Mouse (Mus musculus) forebrain, embryonic 11.5 days (tissue): Measurements from ENCODE around the gene Kdm4d. TPM values are rescaled to one million over a fixed set of nuclear protein-coding genes. Genes with fewer than 3 reads are reported as not detected.

Source experiments
- ATAC-seq: fragments of 200-750 bp; cut with Nextera tagmentation; replicated peaks from 2 replicates; pipeline ENCODE4 v1.8.0; 2017; ENCODE audit warnings: moderate TSS enrichment; ENCODE audit not compliant: low FRiP score
- DNase-seq: peaks from one replicate; pipeline ENCODE4 v3.0.0-alpha.2; 2017; ENCODE audit warnings: low spot score
- H3K27ac ChIP-seq: fragments of 300-500 bp; sonication (generic); 2 replicates; pipeline ENCODE4 v1.5.1; 2014; ENCODE audit warnings: low read depth, low read length
- H3K27me3 ChIP-seq: fragments of 300-500 bp; sonication (generic); 2 replicates; pipeline ENCODE4 v1.6.1; 2014; ENCODE audit warnings: mild to moderate bottlenecking, low read length, mixed read lengths; ENCODE audit not compliant: control insufficient read depth, insufficient read depth
- H3K36me3 ChIP-seq: fragments of 300-500 bp; sonication (generic); 2 replicates; pipeline ENCODE4 v1.6.1; 2014; ENCODE audit warnings: mild to moderate bottlenecking, low read length, moderate library complexity, mixed read lengths; ENCODE audit not compliant: control insufficient read depth, insufficient read depth
- H3K4me1 ChIP-seq: fragments of 300-500 bp; sonication (generic); replicated peaks from 2 replicates; pipeline ENCODE4 v1.6.1; 2014; ENCODE audit warnings: low read length, mixed read lengths; ENCODE audit not compliant: control insufficient read depth, insufficient read depth
- H3K4me2 ChIP-seq: fragments of 300-500 bp; sonication (generic); 2 replicates; pipeline ENCODE4 v1.6.1; 2014; ENCODE audit warnings: low read depth, mild to moderate bottlenecking, low read length, moderate library complexity, mixed read lengths; ENCODE audit not compliant: severe bottlenecking
- H3K4me3 ChIP-seq: fragments of 300-500 bp; sonication (generic); 2 replicates; pipeline ENCODE4 v1.5.1; 2014; ENCODE audit warnings: low read depth, low read length
- H3K9ac ChIP-seq: fragments of 300-500 bp; sonication (generic); 2 replicates; pipeline ENCODE4 v1.6.1; 2014; ENCODE audit warnings: low read length
- H3K9me3 ChIP-seq: fragments of 300-500 bp; sonication (generic); 2 replicates; pipeline ENCODE4 v1.6.1; 2016; ENCODE audit warnings: low read length, mixed read lengths; ENCODE audit not compliant: control insufficient read depth
- WGBS: fragments of 180-500 bp; shearing (Covaris S2); extraction: QIAGEN DNeasy Blood & Tissue Kit; methylation state at CpG from one replicate; pipeline ENCODE4 v1.1.7; 2014; 5-methylcytosine and 5-hydroxymethylcytosine counted together
- polyA plus RNA-seq: library from polyadenylated mRNA; unstranded; fragments of >200 nt; fragmentation: Nextera tagmentation; extraction: Ambion mirVana; gene quantifications from 2 replicates; pipeline ENCODE4 v1.2.1, GENCODE M21; 2014

Kdm4d gene
- polyA plus RNA-seq: 0.33 TPM in 1 of 2 replicates, not detected in the other

DNA sequence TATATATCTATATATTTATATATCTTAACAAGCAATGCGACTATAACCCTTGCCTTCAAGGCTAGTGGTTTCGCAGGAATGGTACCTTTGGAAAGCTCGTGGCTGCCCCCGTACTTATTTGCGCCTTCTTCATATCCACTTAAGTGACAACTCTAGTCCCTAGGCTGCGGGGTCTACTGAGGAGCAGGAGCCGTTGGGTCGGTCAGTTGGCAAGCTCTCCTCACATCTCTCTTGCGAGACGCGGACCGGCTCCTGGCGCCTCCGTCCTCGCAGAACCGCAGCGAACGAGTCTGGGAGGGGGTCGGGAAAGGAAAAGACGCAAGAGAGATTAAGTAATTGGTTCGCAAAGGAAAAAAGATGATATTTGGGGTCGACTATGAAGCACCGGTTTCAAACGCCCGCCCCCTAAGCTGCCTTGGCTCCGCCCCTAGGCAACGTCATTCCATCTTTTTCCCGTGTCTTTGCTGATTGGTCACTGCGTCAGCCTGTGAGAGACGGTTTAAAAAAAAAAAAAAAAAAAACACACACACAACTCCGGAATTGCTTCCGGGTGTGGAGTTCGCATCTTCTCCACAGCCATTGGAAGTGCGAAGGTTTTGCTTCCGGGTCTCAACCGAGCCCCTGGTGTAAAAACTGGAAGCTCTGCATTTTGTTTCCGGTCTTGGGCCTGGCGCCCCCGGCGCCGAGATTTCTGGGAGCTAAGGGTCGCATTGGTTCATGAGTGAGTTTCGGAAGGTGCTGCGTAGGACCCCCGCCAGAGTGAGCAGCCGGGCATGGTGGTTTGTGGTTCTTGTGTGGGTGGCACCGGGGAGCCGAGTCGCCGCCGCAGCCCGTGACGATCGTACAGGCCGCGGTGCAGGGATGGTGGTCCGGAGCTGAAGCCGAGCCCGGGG is at the start of gene Kdm4d, which contains the start of gene Cwc15:
Kdm4d (minus strand) TSS at position 460 of the 893 bp plus-strand sequence.
Cwc15 (plus strand) TSS at position 595 of the 893 bp plus-strand sequence.
- peak within 1 kb of the TSS; percentile 72 for H3K4me3 ChIP-seq
- under 1% methylated on average over 59 of the region's 59 CpGs for WGBS
- H3K9me3 ChIP-seq: no peaks in the 10 kb centered on the region
- H3K4me1 ChIP-seq: 0 out of 2 replicates have a peak, but pooled peaks cover 3% of the 10 kb centered on the region
- H3K27ac ChIP-seq: no peak within 1 kb of the TSS
- no peaks in the 10 kb centered on the region for H3K27me3 ChIP-seq
- DNase-seq (peak; percentile 92), ATAC-seq (peak; percentile 99)
- no peaks in the 10 kb centered on the region; the same call in 1 of the 2 replicates for H3K36me3 ChIP-seq
- peak within 1 kb of the TSS; percentile 65 for H3K4me2 ChIP-seq
- peak within 1 kb of the TSS; percentile 82 for H3K9ac ChIP-seq

DNA sequence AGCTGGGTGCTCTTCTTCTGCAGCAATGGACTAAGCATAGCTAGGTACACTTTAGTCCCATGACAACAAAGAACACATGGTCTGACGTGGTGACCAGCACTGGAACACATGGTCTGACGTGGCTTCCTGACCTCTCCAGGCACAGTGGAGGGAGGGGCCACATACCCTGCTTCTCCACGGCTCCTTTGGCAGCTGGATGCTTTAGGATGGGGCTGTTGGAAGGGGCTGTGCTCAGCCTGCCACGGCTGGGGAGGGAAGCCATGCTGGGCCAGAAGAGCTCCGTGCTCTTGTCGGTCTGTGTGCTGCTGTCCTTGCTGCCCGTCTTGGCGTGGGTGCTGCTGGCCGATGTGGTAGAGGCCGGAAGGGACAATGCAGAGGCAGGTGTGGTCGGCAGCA is 48.1 kb upstream of the Kdm4d start:
- no peak overlapping the region for H3K27ac ChIP-seq
- H3K4me3 ChIP-seq: no peak overlapping the region

DNA sequence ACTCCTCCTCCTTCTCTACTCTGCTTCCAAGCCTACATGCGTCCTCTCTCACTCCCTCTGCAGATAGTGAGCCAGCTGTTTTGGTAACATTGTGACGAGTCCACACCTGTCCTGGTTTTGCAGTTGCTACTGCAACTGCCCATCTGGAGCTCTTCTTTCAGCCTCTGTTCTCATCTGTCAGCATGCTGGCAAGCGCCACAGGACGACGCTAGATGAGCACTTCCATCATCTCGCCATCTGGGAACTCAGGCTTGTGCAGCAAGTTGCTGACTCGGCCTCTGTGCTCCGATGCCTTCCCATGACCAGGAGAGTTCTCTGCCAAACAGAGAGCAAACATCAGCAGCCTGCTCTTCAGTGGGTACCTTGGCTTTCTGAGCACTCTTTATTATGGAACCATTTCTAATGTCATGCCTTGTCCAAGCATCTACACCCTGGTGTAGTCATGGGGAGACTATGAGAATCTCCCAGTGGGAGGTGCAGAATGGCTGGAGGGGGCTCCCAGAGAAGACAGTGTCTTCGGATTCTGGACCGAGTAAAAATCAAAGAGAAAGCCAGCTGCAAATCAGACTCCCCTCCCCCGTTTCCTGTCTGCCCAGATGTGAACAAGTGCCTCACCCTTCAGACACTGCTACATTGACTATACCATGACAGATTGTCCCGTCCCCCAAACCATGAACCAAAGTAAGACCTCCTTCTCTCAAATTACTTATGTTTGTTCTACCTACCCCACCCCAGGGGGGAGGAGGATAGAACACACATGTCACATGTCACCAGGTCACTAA is 47.5 kb upstream of the Kdm4d start:
- H3K27me3 ChIP-seq: no peaks in the 10 kb centered on the region
- no peaks in the 10 kb centered on the region for H3K4me1 ChIP-seq
- DNase-seq (no peak), ATAC-seq (no peak)
- no peak overlapping the region for H3K4me2 ChIP-seq
- no peak overlapping the region for H3K4me3 ChIP-seq
- 89% methylated on average over 12 of the region's 12 CpGs for WGBS
- peaks cover 12% of the 10 kb centered on the region for H3K36me3 ChIP-seq
- no peak overlapping the region for H3K9ac ChIP-seq
- H3K27ac ChIP-seq: no peak overlapping the region
- H3K9me3 ChIP-seq: no peaks in the 10 kb centered on the region

More for the DNA sequence above, 48.1 kb upstream of the Kdm4d start:
- Histone ChIP-seq H3K9me3 (no peaks in the 10 kb centered on the region), H3K4me1 (no peaks in the 10 kb centered on the region), H3K9ac (no peak overlapping the region), H3K36me3 (peaks cover 12% of the 10 kb centered on the region), H3K27me3 (no peaks in the 10 kb centered on the region), H3K4me2 (no peak overlapping the region)
- WGBS: 83% methylated on average over 11 of the region's 11 CpGs
- ATAC-seq (no peak), DNase-seq (no peak)

DNA sequence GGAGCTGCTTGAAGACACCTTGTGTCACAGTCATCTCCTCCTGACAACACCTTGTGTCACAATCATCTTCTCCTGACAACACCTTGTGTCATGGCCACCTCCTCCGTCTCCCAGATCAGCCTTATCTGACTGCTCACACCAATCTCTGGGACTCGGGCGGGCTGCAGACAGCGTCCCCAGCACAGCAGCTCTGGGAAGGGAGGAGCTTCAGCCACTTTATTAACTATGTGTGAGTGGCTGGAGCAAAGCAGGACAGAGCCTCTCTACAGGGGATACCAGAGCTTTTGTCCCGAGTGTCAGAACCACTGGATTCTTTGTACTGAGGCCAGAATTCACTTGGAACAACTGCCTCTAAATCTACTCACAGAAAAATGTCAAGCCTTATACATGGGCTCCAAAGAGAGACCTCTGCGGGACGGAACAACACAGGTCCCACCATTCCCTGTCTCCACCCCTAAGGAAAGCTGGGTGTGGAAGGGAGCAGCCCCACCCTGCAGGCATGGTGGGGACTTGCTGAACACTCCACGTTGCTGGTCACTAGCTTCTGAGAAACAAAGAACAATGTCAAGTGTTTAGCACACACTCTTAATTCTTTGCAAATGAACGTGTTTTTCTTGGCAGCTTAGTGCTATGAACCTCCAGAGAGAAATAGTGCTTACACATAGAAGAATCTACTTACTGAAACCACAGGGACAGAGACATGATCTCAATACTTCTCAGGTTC is 43.9 kb upstream of the Kdm4d start:
- DNase-seq (no peak), ATAC-seq (no peak)
- Histone ChIP-seq H3K27ac (no peak overlapping the region), H3K27me3 (no peaks in the 10 kb centered on the region), H3K4me3 (no peak overlapping the region), H3K4me1 (no peaks in the 10 kb centered on the region), H3K4me2 (no peak overlapping the region), H3K9ac (no peak overlapping the region), H3K36me3 (peaks cover 7% of the 10 kb centered on the region), H3K9me3 (no peaks in the 10 kb centered on the region)
- 74% methylated on average over 9 of the region's 9 CpGs for WGBS

DNA sequence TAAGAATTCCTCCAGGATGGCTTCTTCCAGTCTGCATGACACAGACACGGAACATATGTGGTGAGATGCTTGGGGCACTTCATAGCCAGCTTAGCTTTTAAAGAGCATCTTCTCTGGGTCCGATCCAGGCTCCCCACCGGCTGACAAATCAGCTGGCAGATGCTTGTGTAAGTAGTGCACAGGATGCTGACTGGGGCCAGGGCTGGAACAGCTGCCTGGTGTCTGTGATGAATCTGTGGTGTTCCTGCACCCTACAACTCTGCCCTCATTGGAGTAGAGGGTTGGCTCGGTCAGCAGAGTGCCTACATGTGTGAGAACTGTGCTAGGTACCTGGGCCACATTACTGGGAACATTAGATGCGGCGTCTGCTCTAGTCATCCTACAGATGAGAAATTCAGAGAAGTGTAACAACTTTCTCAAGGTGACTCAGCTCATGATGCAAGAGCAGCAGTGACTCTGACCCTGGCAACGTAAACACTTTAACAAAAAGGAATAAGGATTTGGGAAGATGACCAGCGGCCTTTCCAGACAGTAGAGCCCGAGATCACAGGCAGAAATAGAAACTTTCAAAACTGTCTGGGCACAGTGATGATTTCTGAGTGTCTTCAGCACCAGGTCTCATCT is 34.7 kb upstream of the Kdm4d start:
- Histone ChIP-seq H3K9me3 (no peaks in the 10 kb centered on the region), H3K36me3 (no peaks in the 10 kb centered on the region), H3K27ac (no peak overlapping the region), H3K27me3 (no peaks in the 10 kb centered on the region), H3K4me3 (no peak overlapping the region), H3K4me1 (no peaks in the 10 kb centered on the region), H3K9ac (no peak overlapping the region), H3K4me2 (no peak overlapping the region)
- ATAC-seq: no peak
- whole genome bisulfite sequencing: 87% methylated on average over 9 of the region's 9 CpGs
- no peak for DNase-seq

DNA sequence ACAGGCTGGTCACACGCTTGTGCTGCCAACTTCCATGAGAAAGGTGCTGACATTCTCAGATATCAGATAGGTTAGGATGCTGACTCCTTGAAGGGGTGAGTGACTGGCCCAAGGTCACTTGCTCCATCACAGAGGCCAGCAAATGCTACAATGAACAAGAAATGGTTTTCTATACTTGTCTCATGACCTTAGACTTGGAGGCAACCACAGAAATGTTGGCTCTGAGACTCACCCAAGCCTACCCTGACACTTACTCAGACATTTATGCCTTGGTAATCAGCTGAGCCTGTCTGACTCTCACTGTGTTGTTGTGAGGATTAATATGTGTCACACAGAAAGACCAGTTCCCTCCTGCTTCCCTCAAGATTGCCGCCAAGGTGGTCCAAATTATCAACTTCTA is 33.4 kb upstream of the Kdm4d start:
- Histone ChIP-seq H3K4me1 (no peaks in the 10 kb centered on the region), H3K4me2 (no peak overlapping the region), H3K36me3 (no peaks in the 10 kb centered on the region), H3K27me3 (no peaks in the 10 kb centered on the region), H3K9me3 (no peaks in the 10 kb centered on the region), H3K4me3 (no peak overlapping the region), H3K9ac (no peak overlapping the region), H3K27ac (no peak overlapping the region)
- ATAC-seq (no peak), DNase-seq (no peak)
- 85% methylated on average over 2 of the region's 2 CpGs for WGBS

DNA sequence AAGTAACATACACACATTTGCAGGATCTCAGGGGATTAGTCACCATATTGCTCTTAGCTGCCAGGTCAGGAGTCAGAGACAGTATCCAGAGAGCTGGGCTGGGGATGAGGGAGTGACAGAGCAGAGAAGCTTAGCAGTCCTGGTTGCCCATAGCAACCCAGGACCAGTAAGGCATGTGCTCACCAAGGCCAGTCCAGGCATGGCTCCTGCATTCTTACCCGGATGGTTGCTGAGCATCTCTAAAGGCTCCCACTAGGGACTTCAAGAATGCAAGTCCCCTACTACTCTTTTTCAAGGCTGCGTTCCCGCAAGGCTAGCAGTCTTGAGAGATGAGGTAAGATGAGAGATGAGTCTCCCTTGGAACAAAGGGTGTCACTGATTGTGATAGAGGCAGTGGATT is 32.0 kb upstream of the Kdm4d start:
- H3K27me3 ChIP-seq: no peaks in the 10 kb centered on the region
- H3K36me3 ChIP-seq: no peaks in the 10 kb centered on the region
- DNase-seq (no peak), ATAC-seq (no peak; the same call in 1 of the 2 replicates)
- no peak overlapping the region for H3K9ac ChIP-seq
- no peaks in the 10 kb centered on the region for H3K4me1 ChIP-seq
- no peaks in the 10 kb centered on the region for H3K9me3 ChIP-seq
- H3K4me2 ChIP-seq: no peak overlapping the region
- H3K27ac ChIP-seq: no peak overlapping the region
- WGBS: 35% methylated on average over 3 of the region's 3 CpGs
- H3K4me3 ChIP-seq: no peak overlapping the region

DNA sequence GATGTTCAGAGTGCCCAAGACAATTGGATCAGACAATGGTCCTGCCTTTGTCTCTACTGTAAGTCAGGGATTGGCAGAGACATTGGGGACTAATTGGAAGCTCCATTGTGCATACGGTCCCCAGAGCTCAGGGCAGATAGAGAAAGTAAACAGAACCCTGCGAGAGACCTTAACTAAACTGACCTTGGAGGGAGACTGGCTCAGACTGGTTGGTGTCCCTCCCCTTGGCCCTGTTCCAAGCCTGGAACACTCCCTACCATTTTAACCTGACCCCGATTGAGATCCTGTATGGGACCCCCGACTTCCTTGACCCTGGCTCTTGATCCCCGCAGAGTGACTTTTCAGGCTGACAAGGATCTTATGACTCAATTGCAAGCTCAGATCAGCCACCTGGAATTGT is 29.7 kb upstream of the Kdm4d start:
- ATAC-seq: no peak
- WGBS: 87% methylated on average over 5 of the region's 5 CpGs
- no peak overlapping the region for H3K27ac ChIP-seq

More for the DNA sequence above, 29.7 kb upstream of the Kdm4d start:
- H3K4me2 ChIP-seq: no peak overlapping the region
- H3K9me3 ChIP-seq: no peaks in the 10 kb centered on the region
- no peaks in the 10 kb centered on the region for H3K36me3 ChIP-seq
- no peaks in the 10 kb centered on the region for H3K4me1 ChIP-seq
- no peak for DNase-seq
- no peaks in the 10 kb centered on the region for H3K27me3 ChIP-seq
- no peak overlapping the region for H3K4me3 ChIP-seq
- no peak overlapping the region for H3K9ac ChIP-seq
